Mouse (Mus musculus) kidney, postnatal 4 days (tissue): ENCODE measurements around the gene Uba7.

ENCODE experiments used
- DNase-seq, 2 experiments: peaks; one replicate each; pipeline ENCODE4 v3.0.0; 2021; ENCODE audit warnings: mixed read lengths in 2 of 2

Uba7 gene

DNA sequence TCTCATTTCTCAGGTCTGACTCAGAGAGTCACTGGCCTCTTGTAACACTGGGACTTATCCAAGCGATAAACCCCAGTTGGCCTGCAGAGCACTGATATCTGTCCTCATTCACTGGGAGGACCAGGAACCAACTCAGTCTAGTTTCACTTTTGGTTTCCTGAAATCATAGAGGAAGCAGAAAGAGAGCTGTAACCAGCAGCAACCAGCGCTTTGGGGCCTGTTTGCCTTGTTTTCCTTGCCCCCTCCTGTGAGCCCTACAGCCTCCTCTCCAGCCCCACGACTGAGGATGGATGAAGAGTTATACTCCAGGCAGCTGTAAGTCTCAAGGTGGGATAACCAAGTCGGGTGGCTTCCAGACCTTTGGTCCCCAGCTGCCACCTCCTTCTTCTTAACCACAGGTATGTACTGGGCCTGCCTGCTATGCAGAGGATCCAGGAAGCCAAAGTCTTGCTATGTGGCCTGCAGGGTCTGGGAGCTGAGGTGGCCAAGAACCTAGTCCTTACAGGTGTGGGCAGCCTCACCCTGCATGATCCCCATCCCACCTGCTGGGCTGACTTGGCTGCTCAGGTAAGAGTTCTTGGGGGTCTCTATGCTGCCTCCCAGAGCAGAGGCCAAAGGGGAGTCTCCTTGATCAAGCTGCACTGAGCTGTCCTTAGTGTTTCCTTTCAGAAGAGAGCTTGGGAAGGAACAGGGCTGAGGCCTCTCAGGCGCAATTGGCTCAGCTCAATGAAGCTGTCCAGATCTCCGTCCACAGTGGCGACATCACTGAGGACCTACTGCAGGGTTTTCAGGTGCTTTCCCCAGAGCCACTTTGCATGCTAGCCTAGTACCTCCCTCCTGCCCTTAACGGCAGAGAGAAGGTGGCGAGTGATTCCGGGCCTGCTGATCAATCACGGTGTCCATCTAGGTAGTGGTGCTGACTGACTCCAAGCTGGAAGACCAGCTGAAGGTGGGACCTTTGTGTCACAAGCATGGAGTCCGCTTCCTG, at the start of gene Uba7:
TSS of gene Uba7 (plus strand) at position 107 of the 988 bp plus-strand sequence.
- DNase-seq, result peak; percentile 16 to 35

DNA sequence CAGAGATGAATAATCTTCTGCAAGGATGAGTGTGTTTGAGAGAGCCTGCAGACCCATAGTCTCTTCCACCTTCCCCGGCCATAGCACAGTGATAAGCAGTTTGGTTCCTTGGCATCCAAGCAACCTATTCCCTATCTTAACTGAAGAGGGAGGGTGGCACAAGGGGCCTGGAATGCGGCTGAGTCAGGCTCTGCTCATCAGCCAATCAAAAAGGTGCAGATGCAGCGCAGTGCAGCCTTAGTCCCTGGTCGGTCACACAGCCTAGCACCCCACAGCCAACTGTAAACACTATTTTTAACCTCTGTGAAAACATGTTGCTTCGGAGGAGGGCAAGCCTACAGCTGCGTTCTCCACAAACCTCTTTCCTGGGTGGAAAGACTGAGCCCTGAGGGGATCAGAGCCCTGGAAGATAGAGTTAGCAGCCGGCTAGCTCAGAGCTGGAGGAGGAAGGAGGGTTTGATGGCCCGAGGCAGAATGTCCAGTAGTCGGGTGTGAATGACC, 48.3 kb upstream of the Uba7 start:
- DNase-seq, result no peak

DNA sequence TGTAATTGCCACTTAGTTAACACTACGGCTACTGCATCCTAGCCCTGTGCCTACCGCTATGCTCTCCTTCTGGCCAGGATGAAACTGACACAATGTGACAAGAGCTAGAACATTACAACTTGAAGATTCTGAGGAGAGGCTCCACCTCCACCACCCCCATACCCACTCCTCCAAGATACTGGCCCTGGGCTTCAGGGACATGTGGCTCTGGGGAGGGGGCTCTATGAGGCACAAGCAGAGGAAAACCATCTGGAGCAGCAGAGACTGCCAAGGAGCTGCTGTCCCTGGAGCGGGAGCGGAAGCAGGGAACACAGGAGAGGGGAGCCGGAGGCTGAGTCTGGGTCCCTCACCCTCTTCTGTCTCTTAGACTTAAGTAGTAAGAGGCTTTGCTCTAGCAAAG, 47.6 kb upstream of the Uba7 start:
- peak in 1 of 2 experiments; percentile 26 for DNase-seq

DNA sequence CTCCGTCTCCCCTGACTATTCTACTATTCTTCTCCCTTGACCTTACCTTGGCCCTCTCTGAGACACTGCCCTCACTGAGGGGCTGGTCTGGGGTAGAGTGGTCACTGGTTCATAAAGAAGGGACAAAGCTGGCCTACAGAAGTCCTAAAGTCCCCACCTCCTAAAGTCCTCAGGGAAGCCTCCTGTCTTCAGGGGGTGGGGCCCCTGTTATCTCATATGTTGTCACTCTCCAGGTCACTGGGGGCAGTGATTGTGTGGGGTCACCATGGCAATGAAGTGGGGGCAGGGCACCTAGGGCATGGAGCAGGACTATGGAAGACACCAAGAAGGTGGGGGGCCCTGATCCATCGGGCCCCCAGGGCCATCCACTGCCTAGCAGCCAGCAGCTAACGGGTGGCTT, 47.1 kb upstream of the Uba7 start, which contains the start of gene Actl11:
TSS of gene Actl11 (plus strand) at position 301 of the 400 bp plus-strand sequence.
- DNase-seq, result no peak

DNA sequence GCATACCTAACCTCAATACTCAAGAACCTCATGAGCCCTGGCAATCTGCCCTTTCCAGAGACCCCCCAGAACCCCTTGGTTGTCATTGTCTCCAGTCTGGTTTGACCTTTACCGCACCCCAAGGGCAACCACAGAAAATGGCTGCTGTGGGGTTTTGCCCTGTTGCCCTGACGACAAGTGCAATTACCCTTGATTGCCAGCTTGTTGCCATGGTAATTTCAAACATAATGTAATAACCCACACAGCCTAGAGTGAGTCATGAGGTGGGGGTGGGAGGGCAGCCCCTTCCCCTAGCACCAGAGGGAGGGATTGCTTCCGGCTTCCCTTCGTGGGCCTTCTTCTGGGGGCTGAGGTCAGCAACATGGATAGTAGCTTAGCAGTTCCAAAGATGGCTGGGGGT, 43.1 kb upstream of the Uba7 start:
- no peak for DNase-seq

DNA sequence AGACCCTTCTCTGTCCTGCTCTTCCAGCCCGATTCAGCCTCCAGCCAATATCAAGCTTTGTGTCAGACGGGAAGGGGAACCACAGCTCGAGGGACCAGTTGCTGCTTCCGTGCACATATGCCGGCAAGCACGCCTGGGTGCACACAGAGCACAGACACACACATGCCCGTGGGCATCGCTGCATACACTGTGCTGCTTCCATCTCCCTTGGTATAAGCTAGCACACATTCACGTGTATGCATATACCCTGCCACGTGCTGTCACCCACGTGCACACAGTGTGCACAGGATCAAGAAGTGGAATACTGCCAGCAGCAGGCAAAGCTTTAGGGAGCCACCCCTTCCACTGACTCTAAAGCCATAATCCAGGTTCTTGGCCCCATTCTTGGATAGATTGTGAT, 41.2 kb upstream of the Uba7 start:
- no peak for DNase-seq

DNA sequence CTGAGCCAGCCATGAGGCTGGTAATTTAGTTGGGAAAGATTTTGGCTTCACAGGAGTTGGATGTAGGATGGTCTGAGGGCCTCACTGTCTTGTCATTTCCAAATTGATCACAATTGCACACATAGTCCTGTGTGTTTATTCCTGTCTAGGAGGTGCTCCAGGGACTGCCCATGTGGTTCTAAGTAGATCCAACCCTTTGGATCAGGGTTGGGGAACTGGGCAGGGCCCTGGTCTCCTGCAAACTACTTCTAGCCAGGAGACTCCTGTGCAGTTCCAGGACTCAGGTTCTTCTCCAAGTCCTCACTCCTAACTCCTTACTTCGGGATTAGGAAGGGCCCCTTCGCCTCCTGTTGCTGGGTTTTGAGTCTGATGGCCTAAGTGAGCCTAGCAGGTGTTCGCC, 39.9 kb upstream of the Uba7 start, which contains the start of gene Camkv:
TSS of gene Camkv (plus strand) at position 301 of the 400 bp plus-strand sequence.
- DNase-seq, result no peak

DNA sequence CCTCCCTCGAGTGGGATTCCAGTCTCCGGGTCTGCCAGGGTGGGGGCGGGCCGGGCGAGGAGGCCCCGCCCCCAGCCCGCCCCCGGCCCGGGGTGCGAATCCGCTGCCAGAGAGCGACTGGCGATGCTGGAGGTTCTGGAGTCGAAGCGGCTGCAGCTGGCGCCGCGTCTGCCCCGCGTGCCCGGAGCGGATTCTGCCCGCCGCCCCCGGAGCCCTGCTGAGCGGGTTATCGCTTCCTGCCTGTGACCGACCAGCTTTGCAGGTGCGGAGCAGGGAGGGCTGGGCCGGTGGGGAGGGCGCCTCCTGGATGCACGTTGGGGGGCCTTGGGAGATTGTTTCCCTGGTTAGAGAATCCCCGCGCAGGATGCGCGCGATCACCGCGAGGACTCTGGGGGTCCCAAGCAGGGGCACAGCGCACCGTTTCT, 39.5 kb upstream of the Uba7 start:
- peak; percentile 31 to 56 for DNase-seq

DNA sequence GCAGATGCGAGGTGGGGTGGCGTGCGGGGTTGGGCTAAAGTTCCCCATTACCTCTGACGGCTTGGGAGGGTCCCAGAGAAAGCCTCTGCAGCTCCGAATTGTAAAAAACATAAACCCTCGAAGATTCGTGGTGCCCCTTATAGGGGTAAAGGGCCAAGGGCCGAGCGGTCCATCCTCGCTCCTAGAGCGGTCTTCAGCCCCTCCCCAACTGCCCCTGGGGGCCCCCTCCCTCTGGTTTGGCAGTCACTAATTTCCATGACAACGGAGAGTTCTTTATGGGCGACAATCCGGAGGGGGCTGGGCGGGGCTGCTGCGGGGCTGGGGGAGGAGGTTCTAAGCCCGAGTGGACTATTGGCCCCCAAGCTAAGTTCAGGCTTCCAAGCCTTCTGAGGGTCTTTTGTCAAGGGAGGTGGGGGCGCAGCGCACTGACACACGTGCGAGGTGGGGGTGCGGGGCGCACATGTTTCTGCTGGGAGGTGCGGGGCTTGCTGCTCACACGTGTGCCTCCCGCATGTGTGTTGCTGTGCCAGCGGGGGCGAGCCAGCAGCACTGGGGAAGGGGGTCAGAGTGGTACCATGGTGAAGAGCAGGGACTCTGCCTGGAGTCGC, 39.0 kb upstream of the Uba7 start:
- DNase-seq, result peak; percentile 16 to 19

DNA sequence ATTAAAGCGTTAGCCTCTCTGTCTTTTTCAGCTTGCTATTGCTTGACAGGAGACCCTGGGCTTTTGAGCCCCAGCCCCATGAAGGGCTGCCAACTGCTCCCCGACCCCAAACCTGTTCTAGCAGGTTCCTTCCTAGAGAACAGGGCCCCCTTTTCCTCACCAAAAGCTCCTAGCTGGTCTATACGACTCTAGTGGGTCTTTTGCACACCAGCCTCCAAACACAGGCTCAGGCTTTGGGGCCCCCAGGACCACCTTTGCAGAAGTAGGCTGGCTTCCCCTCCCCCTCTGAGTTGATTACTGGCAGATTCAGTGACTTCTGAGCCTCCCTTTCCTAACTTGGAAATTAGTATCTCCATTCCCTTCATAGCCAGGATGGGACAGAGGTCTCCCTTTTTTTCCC, 38.5 kb upstream of the Uba7 start:
- DNase-seq, result no peak

DNA sequence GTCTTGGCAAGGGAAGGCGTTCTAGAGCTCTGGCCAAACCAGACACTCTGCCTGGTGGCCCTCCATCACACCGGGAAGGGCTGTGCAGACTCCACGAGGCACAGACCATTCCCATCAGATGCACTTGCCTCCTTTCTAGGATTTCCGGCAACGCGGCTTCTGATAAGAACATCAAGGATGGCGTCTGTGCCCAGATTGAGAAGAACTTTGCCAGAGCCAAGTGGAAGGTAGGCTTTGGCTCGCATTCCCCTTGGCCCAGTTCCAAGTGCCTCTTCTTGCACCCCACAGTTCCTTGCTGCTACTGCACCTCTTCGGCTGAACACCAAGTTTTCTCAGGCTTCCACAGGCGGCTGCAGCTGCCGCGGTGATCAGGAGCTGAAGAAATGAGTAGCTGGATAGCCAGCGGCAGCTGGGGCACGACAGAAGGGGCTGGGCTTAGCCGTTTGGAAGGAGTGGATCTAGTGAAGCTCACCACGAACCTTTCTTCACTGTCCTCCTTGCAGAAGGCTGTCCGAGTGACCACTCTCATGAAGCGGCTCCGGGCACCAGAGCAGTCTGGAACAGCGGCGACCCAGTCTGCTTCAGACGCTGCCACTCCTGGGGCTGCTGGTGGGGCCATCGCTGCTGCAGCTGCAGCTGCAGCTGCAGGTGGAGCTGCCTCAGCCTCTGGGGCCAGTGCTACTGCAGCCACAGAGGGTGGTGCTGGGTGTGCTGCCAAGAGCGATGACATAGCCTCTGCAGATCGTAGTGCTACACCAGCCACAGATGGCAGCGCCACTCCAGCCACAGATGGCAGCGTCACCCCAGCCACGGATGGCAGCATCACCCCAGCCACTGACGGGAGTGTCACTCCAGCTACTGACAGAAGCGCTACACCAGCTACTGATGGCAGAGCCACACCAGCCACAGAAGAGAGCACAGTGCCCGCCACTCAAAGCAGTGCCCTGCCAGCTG, 27.8 kb upstream of the Uba7 start:
- no peak for DNase-seq

DNA sequence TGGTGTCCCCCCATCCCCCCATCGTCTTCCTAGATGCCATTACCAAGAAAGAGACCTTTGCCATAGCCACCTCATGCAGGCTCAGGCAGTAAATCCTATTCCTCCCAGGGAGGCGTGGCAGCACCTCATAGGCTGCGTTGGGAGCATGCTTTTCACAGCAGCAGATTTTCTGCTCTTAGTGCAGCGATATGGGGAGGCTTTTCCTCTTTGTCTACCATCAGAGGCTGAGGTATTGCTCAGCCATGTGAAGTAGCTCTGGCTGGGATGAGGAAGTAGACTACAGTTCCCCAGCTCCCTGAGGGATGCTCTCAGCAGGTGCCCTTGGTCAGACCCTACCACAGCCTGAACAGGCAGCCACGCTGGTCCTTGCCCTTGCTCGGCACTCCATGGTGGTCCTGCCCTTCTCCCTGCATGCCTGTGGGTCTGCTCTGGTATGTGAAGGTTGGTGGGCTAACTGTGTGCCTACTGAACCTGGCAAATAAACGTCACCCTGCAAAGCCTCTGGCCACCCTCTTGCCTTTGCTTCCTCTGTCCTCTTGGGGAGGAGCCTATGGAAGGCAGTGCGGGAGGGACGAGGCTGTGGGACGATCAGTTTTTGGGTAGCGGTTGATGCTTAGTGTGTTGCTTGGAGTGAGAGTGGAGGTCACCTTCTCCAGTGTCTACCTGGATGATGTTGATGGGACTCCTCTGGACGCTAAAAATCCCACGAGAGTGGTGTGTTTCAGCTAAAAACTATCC, 26.0 kb upstream of the Uba7 start:
- DNase-seq, result no peak

DNA sequence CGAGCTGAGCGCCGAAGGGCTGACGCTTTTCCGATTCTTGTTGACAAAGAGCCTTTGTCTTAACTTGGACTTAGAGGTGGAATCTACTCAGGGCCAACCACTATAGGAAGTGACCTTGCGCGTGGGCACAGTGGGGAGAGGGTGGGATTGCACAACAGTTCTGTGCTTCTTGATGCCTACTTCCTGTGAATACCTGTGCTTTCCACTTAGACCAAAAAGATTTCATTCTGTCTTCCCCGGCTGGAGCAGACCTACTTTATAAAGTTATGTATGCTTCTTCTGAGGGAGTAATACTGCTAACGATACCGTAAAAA, 25.4 kb upstream of the Uba7 start, which contains the start of gene Traip:
TSS of gene Traip (plus strand) at position 215 of the 314 bp plus-strand sequence.
- no peak for DNase-seq

DNA sequence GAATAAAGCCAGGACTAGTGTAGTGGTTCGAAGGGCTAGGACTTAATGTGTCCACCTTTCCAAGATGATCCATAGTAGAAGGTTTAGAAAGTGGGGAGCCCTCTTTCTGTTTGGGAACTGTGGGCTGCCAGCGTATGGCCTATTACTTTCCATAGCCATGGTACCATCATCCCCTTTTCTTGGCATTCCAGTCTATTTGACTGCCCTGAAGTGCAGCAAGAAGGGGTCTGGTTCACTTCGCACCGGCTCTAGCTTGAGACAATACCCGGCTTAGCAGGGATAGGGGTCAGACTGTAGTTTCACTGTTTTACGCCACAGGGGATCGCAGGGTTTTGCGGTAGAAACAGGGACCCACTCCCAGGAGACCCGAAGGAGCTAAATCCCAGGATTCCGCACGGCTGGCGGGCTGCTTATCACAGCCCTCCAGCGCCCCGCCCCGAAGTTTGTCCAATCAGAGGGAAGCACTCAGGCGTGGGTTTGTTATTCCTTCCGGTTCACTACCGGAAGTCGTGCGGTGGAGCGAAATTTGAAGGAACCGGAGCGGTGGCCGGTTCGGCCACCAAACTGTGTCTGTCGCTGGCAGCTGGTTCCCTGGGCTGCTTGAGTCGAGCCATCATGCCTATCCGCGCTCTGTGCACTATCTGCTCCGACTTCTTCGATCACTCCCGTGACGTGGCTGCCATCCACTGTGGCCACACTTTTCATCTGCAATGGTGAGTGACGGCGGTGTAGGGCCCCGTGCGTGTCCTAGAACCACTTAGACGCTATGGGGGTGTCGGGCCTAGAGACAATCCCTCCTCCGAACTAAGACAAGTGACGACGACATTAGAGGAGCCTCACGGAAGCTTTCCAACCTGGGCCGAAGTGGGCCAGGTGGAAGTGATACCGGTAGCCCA, 24.6 kb upstream of the Uba7 start:
- DNase-seq, result peak; percentile 96 to 97

DNA sequence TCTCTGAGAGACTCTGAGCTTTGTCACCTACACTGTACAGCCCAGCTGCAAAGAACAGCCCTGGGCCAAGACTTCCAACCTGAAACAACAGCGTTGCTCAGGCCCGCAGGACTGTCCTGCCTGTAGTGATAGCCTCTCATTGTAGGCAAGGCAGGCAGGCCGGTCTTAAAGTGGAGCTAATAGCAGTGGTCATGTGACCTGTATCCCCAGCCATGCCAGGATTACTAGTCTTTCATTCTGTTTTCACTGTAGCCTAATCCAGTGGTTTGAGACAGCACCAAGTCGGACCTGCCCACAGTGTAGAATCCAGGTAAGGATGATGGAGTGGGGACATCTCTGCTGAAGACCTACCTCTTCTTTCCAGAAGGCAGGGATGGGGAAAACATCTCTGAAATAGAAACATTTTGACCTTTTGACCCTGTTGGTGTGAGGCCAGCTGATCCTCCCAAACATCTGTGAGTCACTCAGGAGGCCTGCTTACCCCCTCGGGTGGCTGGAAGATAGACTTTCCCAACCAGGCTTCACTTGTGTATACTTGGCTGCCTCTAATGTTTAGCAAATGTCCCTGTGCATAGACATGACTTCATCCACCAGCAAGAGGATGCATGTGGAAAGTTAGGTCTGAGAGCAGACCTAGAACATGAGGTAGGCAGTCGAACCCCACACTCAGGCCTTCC, 19.6 kb upstream of the Uba7 start:
- DNase-seq, result no peak

DNA sequence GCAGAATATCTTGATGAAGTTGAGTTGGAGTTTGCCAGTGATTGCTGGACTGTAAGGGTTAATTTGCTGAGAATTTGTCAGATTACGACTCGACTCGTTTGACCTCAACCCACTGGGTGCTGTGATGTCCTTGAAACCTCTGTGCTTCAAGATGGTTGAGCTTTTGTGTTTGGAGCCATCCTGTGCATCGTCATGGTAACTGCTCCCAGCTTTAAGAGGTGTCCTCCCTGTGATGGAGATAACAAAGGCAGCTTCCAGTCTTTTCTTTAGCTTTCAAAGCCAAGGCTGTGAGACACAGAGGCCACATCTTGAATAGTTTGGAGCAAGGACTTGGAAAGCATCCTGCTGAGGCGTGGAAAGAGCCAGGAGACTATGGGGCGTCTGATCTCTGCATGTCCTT, 18.2 kb upstream of the Uba7 start:
- no peak for DNase-seq

DNA sequence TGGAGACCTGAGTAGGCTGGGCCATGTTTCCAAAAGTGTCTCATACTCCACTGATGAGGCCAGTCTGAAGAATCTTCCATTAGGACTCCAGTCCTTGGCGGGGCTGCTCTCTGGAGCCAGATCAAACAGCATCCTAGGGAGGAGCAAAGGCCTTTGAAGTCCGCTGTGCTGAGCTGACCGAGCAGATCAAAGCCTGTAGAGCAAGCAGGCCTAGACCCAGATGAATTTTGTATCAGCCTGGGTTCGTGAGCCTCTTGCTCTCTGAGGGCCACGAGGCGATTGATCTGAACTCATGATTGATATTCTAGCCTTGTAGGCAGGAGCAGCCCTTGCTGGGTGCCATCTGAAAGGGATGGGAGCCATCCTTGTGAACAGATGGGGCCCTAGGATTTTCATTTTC, 15.4 kb upstream of the Uba7 start:
- DNase-seq, result no peak

DNA sequence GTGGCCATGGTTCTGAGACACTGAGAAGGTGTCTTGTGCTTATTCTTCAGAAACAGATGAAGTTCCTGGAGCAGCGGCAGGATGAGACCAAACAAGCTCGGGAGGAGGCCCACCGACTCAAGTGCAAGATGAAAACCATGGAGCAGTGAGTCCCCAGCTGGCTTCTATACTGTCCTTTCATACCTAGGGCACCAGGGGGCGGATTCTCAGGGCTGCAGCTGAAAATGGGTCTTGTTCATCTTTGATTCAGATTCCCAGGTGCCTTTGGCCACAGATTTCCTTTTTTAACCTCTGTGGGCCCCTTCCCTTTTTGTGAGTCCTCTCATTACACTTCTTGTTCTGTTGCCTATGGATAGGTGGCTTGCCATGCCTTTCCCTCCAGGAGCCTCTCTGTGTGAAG, 14.4 kb upstream of the Uba7 start:
- DNase-seq, result no peak

DNA sequence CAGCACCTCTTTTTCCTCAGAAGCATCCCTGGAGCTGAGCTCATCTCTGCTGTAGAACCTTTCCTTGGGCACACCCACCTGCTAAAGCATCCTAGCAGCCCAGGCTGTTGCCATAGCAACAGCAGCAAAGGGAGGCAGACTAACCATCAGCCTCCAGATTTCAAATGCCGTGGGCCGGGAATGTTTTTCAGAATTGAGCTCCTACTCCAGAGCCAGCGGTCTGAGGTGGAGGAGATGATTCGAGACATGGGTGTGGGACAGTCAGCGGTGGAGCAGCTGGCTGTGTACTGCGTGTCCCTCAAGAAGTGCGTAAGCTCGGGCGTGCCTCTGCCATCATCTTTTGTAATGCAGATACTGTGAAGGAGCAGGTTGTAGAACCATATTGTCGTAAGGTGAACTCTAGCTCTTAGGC, 13.9 kb upstream of the Uba7 start:
- no peak for DNase-seq

DNA sequence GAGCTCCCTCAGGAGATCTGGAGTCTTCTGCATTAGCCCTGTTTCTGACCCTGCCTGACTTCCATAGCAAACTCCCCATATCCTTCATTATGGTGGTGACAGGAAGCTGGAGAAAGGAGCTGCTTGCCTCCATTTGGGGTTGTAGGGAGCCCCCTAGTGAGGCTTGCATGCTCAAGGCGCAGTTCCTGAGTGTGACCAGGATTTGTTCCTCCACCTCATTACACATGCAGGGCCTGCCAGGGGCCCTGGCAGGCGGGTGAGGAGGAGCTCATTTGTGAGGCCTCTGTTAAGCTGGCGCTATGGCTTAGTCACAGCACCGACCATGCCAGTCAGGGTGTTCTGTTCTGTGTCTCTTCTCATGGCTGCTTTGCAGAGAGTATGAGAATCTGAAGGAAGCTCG, 13.4 kb upstream of the Uba7 start:
- peak; percentile 48 to 60 for DNase-seq
